8 mouse cellular contexts compared by ENCODE assay signal in the genomic region with DNA sequence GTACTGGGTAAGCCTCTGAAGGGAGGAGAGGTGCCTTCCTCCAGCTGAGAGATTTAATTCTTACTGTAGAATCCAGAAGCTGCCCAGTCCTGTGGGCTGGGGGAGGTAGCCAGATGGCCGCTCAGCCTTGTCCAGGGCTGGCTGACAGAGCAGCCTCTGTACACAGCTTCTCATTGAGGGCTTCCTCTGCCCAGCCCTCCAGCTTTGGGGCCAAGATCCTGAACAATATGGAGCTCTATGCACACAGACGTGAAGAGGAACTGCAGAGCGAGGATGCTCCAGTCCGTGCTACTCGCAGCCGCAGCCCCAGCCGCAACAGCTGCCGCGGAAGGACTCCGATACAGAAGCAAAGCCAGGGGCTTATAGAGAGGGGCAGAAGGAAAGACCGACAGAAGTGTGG.
DNase-seq lines count a peak whose midpoint lies in the region.

No protein-coding gene starts in this region.

- peak; percentile 54 to 67 for DNase-seq in cerebellum, postnatal 10 days
- DNase-seq in cerebellum, adult 8-10 months: no peak
- peak; percentile 52 for DNase-seq in layer of hippocampus, adult 11-12 months (ENCODE audit: low spot score)
- no peak for DNase-seq in layer of hippocampus, postnatal 25 days (ENCODE audit: extremely low spot score in 1 of 2, low spot score in 1 of 2)
- DNase-seq in layer of hippocampus, adult 9-11 months: peak; percentile 77
- DNase-seq in right cerebral cortex, postnatal 10 days (ENCODE audit: low spot score in 2 of 2): peak; percentile 66 to 79
- DNase-seq in adrenal gland, postnatal 4 days (ENCODE audit: low spot score in 2 of 2): no peak
- no peak for DNase-seq in spleen, postnatal 4 days (ENCODE audit: low spot score in 2 of 2)

Comparison
In these comparisons a context has a peak if more than half of its experiments do, and no peak if none do; other contexts are left out.
1. DNase-seq: peak in cerebellum, postnatal 10 days (2 of 2), layer of hippocampus, adult 11-12 months (single experiment), layer of hippocampus, adult 9-11 months (single experiment) and right cerebral cortex, postnatal 10 days (2 of 2); none in cerebellum, adult 8-10 months (single experiment), layer of hippocampus, postnatal 25 days (0 of 2), adrenal gland, postnatal 4 days (0 of 2) and spleen, postnatal 4 days (0 of 2).